Mouse (Mus musculus): ENCODE data around the gene Zbtb34.
A peak's percentile ranks its signal among the peaks of the same experiment; 100 is the strongest.

Zbtb34 gene

GRCm38 (mm10) chr2:33430771-33431699, at the start of gene Zbtb34:
TSS of gene Zbtb34 (minus strand) at chr2:33431324.
- DNase-seq (ENCODE audit: low read depth, low spot score) = peak; percentile 63

- DNase-seq (ENCODE audit: low read depth, low spot score) = no peak
Observed at GRCm38 (mm10) chr2:33477961-33478755, 47.0 kb upstream of the Zbtb34 start.

GRCm38 (mm10) chr2:33475961-33476360, 44.8 kb upstream of the Zbtb34 start:
- no peak for DNase-seq (ENCODE audit: low read depth, low spot score)

GRCm38 (mm10) chr2:33468466-33469097, 37.5 kb upstream of the Zbtb34 start, which contains the start of gene Zbtb43:
TSS of gene Zbtb43 (minus strand) at chr2:33468559.
- DNase-seq (ENCODE audit: low read depth, low spot score) = peak; percentile 95

GRCm38 (mm10) chr2:33467546-33468465, 36.7 kb upstream of the Zbtb34 start:
- DNase-seq (ENCODE audit: low read depth, low spot score) = no peak

- DNase-seq (ENCODE audit: low read depth, low spot score) = no peak
Observed at GRCm38 (mm10) chr2:33465966-33466365, 34.8 kb upstream of the Zbtb34 start.

- DNase-seq (ENCODE audit: low read depth, low spot score) = no peak
Observed at GRCm38 (mm10) chr2:33465215-33465614, 34.1 kb upstream of the Zbtb34 start.

GRCm38 (mm10) chr2:33462066-33462465, 30.9 kb upstream of the Zbtb34 start:
- DNase-seq (ENCODE audit: low read depth, low spot score) = no peak

GRCm38 (mm10) chr2:33461066-33461465, 29.9 kb upstream of the Zbtb34 start:
- no peak for DNase-seq (ENCODE audit: low read depth, low spot score)

- DNase-seq (ENCODE audit: low read depth, low spot score) = no peak
Observed at GRCm38 (mm10) chr2:33459660-33460059, 28.5 kb upstream of the Zbtb34 start.

GRCm38 (mm10) chr2:33456696-33457095, 25.6 kb upstream of the Zbtb34 start:
- DNase-seq (ENCODE audit: low read depth, low spot score) = no peak

- DNase-seq (ENCODE audit: low read depth, low spot score) = no peak
Observed at GRCm38 (mm10) chr2:33456242-33456641, 25.1 kb upstream of the Zbtb34 start.

- no peak for DNase-seq (ENCODE audit: low read depth, low spot score)
Observed at GRCm38 (mm10) chr2:33455350-33455749, 24.2 kb upstream of the Zbtb34 start.

- no peak for DNase-seq (ENCODE audit: low read depth, low spot score)
Observed at GRCm38 (mm10) chr2:33454816-33455215, 23.7 kb upstream of the Zbtb34 start.

GRCm38 (mm10) chr2:33453476-33453875, 22.4 kb upstream of the Zbtb34 start:
- DNase-seq (ENCODE audit: low read depth, low spot score) = peak; percentile 44

GRCm38 (mm10) chr2:33452721-33453120, 21.6 kb upstream of the Zbtb34 start:
- DNase-seq (ENCODE audit: low read depth, low spot score) = no peak

- no peak for DNase-seq (ENCODE audit: low read depth, low spot score)
Observed at GRCm38 (mm10) chr2:33452140-33452539, 21.0 kb upstream of the Zbtb34 start.

GRCm38 (mm10) chr2:33451038-33451978, 20.2 kb upstream of the Zbtb34 start:
- DNase-seq (ENCODE audit: low read depth, low spot score) = no peak

- no peak for DNase-seq (ENCODE audit: low read depth, low spot score)
Observed at GRCm38 (mm10) chr2:33449119-33449873, 18.2 kb upstream of the Zbtb34 start.

Data from retina, postnatal 7 days (tissue).